Mouse (Mus musculus) kidney, embryonic 14.5 days (tissue): ENCODE measurements at regions not wholly inside any gene's neighbourhood (a gene's known extent, or its start where the extent isn't known, plus 50 kb on each side); places are given as distances from the start of the nearest gene placed in this dataset.
A peak's percentile ranks its signal among the peaks of the same experiment; 100 is the strongest.
"Not testable (repeated sequence)": the region's sequence is repeated elsewhere in the genome, so short reads cannot be mapped to it uniquely, and the experiment has no call there.

Experiments
- ATAC-seq: fragments of 200-750 bp; cut with Nextera tagmentation; 2 replicates; pipeline ENCODE4 v1.8.0; 2017; ENCODE audit warnings: moderate number of reproducible peaks, mild to moderate bottlenecking, moderate TSS enrichment, moderate library complexity; ENCODE audit not compliant: low FRiP score, low TSS enrichment
- H3K27ac ChIP-seq: fragments of 300-500 bp; sonication (generic); 2 replicates; pipeline ENCODE4 v1.5.1; 2014; ENCODE audit warnings: low read depth, mild to moderate bottlenecking, low read length, moderate library complexity, mixed read lengths
- H3K27me3 ChIP-seq: fragments of 300-500 bp; sonication (generic); 2 replicates; pipeline ENCODE4 v1.6.1; 2014; ENCODE audit warnings: mild to moderate bottlenecking, low read length; ENCODE audit not compliant: control insufficient read depth, insufficient read depth
- H3K36me3 ChIP-seq: fragments of 300-500 bp; sonication (generic); 2 replicates; pipeline ENCODE4 v1.6.1; 2014; ENCODE audit warnings: low read length, mixed read lengths; ENCODE audit not compliant: control insufficient read depth, insufficient read depth
- H3K4me1 ChIP-seq: fragments of 300-500 bp; sonication (generic); 2 replicates; pipeline ENCODE4 v1.6.1; 2014; ENCODE audit warnings: low read length, mixed read lengths; ENCODE audit not compliant: control insufficient read depth, insufficient read depth
- H3K4me2 ChIP-seq: fragments of 300-500 bp; sonication (generic); replicated peaks from 2 replicates; pipeline ENCODE4 v1.6.1; 2014; ENCODE audit warnings: low read depth, mild to moderate bottlenecking, low read length
- H3K4me3 ChIP-seq: fragments of 300-500 bp; sonication (generic); 2 replicates; pipeline ENCODE4 v1.5.1; 2014; ENCODE audit warnings: mild to moderate bottlenecking, low read length
- H3K9ac ChIP-seq: fragments of 300-500 bp; sonication (generic); 2 replicates; pipeline ENCODE4 v1.6.1; 2014; ENCODE audit warnings: low read depth, mild to moderate bottlenecking, low read length, moderate library complexity
- H3K9me3 ChIP-seq: fragments of 300-500 bp; sonication (generic); 2 replicates; pipeline ENCODE4 v1.6.1; 2016; ENCODE audit warnings: low read length; ENCODE audit not compliant: control insufficient read depth
- WGBS: fragments of 180-500 bp; shearing (Covaris S2); extraction: QIAGEN DNeasy Blood & Tissue Kit; methylation state at CpG from one replicate; pipeline ENCODE4 v1.1.7; 2014; 5-methylcytosine and 5-hydroxymethylcytosine counted together

- H3K4me3 ChIP-seq, H3K27me3 ChIP-seq, H3K9me3 ChIP-seq, H3K4me1 ChIP-seq, ATAC-seq, H3K27ac ChIP-seq, H3K4me2 ChIP-seq, H3K9ac ChIP-seq, H3K36me3 ChIP-seq: not testable (repeated sequence)
- WGBS, result 83% methylated on average over 10 of the region's 10 CpGs
Observed at GRCm38 (mm10) chr16:20833838-20834237, 99.5 kb upstream of the Thpo start.

GRCm38 (mm10) chr16:20833301-20833700 is 99.0 kb upstream of the Thpo start:
- no peak for ATAC-seq
- H3K9me3 ChIP-seq, result no peaks in the 10 kb centered on the region
- H3K4me3 ChIP-seq, result no peak overlapping the region
- 70% methylated on average over 8 of the region's 8 CpGs for WGBS
- H3K27me3 ChIP-seq, result no peaks in the 10 kb centered on the region
- no peak overlapping the region for H3K4me2 ChIP-seq
- H3K27ac ChIP-seq, result no peak overlapping the region
- H3K9ac ChIP-seq, result no peak overlapping the region
- H3K36me3 ChIP-seq, result no peaks in the 10 kb centered on the region
- peaks cover 4% of the 10 kb centered on the region; the same call in 1 of the 2 replicates for H3K4me1 ChIP-seq

GRCm38 (mm10) chr16:20829732-20830435 is 95.6 kb upstream of the Thpo start:
- Histone ChIP-seq H3K9me3 (no peaks in the 10 kb centered on the region), H3K27ac (no peak overlapping the region), H3K4me1 (no peaks in the 10 kb centered on the region), H3K9ac (no peak overlapping the region), H3K36me3 (no peaks in the 10 kb centered on the region), H3K4me2 (no peak overlapping the region), H3K27me3 (no peaks in the 10 kb centered on the region), H3K4me3 (no peak overlapping the region)
- ATAC-seq, result no peak
- WGBS, result 59% methylated on average over 6 of the region's 6 CpGs

GRCm38 (mm10) chr16:20828996-20829731 is 94.9 kb upstream of the Thpo start:
- Histone ChIP-seq H3K4me1 (no peaks in the 10 kb centered on the region), H3K4me3 (no peak overlapping the region), H3K9me3 (no peaks in the 10 kb centered on the region), H3K27me3 (no peaks in the 10 kb centered on the region), H3K9ac (no peak overlapping the region), H3K27ac (no peak overlapping the region), H3K36me3 (no peaks in the 10 kb centered on the region), H3K4me2 (no peak overlapping the region)
- no peak for ATAC-seq
- 78% methylated on average over 5 of the region's 5 CpGs for WGBS

DNA sequence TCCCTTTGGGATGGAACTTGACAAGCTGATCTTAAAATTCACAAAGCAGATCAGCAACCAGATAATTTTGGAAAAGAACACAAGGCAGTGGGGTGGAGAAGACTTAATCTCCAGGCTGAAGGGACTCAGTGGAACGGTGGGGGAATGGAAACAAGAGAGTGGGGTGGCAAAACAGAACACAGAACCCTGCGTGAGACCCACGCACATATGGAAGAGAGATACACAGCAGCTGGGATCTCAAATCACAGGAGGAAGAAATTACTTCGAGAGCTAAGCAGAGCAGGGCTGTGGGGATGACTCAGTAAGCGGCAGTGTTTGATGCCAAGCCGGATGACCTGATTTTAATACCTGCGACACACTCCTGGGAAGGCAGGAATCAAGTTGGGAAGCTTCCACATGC is 89.9 kb upstream of the Thpo start:
- Histone ChIP-seq H3K9me3 (no peaks in the 10 kb centered on the region), H3K4me2 (no peak overlapping the region), H3K36me3 (no peaks in the 10 kb centered on the region), H3K27ac (no peak overlapping the region), H3K4me3 (no peak overlapping the region), H3K9ac (no peak overlapping the region), H3K4me1 (no peaks in the 10 kb centered on the region), H3K27me3 (no peaks in the 10 kb centered on the region)
- ATAC-seq, result no peak
- WGBS, result 83% methylated on average over 7 of the region's 7 CpGs

DNA sequence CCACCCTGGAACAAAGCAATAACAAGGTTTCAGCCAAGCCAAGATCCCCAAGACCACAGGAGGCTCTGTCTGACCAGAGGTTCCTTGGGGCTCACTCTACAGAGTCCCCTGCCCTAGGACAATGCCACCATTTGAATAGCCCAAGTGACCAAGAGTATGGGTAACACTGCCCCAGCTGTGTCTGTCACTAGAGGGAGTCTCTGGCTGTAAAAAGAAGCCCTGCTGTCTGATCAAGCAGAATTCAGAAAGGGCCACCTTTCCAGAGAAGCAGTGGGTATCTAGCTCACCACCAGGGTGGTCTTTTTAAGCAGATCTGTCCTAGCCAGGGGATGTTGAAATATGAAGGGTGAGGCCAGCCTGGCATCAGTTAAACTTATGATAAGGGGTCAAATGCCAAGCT is 86.6 kb upstream of the Thpo start:
- no peaks in the 10 kb centered on the region for H3K36me3 ChIP-seq
- peaks cover 10% of the 10 kb centered on the region; the same call in 1 of the 2 replicates for H3K4me1 ChIP-seq
- no peak overlapping the region for H3K4me3 ChIP-seq
- H3K4me2 ChIP-seq, result no peak overlapping the region
- no peak overlapping the region for H3K27ac ChIP-seq
- no peak for ATAC-seq
- H3K9ac ChIP-seq, result no peak overlapping the region
- H3K9me3 ChIP-seq, result no peaks in the 10 kb centered on the region
- H3K27me3 ChIP-seq, result no peaks in the 10 kb centered on the region

DNA sequence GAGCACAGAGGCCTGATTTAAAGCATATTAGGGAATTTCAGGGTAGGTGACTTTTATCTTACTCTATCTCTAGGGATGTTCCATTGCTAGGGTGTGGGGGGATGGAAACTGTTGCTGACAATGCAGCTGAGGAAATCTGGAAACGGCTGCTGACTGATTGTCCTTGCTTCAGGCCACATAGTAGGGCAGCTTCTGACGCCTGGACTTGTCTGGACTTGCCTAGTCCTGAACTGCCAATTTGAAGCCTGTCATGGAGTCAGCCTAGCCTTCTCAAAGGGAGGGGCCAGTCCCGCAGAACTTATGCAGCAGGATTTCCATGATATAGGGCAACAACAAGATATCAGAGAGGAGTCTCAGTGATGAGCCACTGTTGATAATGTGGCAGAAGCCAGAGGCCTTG is 85.3 kb upstream of the Thpo start:
- Histone ChIP-seq H3K4me2 (no peak overlapping the region), H3K4me1 (peaks cover 10% of the 10 kb centered on the region; the same call in 1 of the 2 replicates), H3K9me3 (no peaks in the 10 kb centered on the region), H3K27me3 (no peaks in the 10 kb centered on the region), H3K27ac (no peak overlapping the region), H3K4me3 (no peak overlapping the region), H3K36me3 (no peaks in the 10 kb centered on the region), H3K9ac (no peak overlapping the region)
- ATAC-seq, result no peak
- 77% methylated on average over 3 of the region's 3 CpGs for WGBS

GRCm38 (mm10) chr16:20818711-20819189 is 84.4 kb upstream of the Thpo start:
- peak; percentile 64; the same call in 1 of the 2 replicates for ATAC-seq

DNA sequence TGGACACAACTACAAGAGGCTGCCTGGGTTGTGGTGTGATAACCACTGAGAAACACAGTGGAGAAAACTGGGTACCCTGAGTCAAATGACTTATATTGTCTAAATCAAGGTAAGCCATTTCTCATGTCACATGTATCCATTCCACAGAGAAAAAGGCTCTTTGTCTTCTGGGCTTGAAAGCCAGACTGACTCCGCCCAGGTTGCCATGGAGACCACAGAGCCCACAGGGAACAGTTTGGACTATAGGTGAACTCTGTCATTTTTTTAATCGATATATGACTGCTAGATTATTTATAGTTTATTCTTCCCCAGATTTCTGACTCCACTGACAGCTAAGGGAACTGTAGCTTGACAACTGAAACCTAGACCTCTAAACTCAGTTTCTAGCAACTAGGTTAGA is 80.7 kb upstream of the Thpo start:
- no peak for ATAC-seq
- Histone ChIP-seq H3K4me2 (no peak overlapping the region), H3K27ac (no peak overlapping the region), H3K27me3 (no peaks in the 10 kb centered on the region), H3K36me3 (no peaks in the 10 kb centered on the region), H3K9me3 (no peaks in the 10 kb centered on the region), H3K9ac (no peak overlapping the region), H3K4me3 (no peak overlapping the region), H3K4me1 (peaks cover 10% of the 10 kb centered on the region; the same call in 1 of the 2 replicates)
- WGBS, result 82% methylated on average over 2 of the region's 2 CpGs

More at GRCm38 (mm10) chr16:20818711-20819189, 84.4 kb upstream of the Thpo start:
- Histone ChIP-seq H3K9me3 (no peaks in the 10 kb centered on the region), H3K36me3 (no peaks in the 10 kb centered on the region), H3K4me3 (no peak overlapping the region), H3K27ac (0 out of 2 replicates have a peak overlapping the region, but pooled peaks have one; percentile 14), H3K4me2 (no peak overlapping the region; the same call in 1 of the 2 replicates), H3K4me1 (peaks cover 10% of the 10 kb centered on the region; the same call in 1 of the 2 replicates), H3K9ac (no peak overlapping the region), H3K27me3 (no peaks in the 10 kb centered on the region)
- 28% methylated on average over 5 of the region's 5 CpGs for WGBS
